Mouse (Mus musculus): ENCODE measurements around the gene Tcl1b5.
"Not testable (repeated sequence)": the region's sequence is repeated elsewhere in the genome, so short reads cannot be mapped to it uniquely, and the experiment has no call there.

DNA sequence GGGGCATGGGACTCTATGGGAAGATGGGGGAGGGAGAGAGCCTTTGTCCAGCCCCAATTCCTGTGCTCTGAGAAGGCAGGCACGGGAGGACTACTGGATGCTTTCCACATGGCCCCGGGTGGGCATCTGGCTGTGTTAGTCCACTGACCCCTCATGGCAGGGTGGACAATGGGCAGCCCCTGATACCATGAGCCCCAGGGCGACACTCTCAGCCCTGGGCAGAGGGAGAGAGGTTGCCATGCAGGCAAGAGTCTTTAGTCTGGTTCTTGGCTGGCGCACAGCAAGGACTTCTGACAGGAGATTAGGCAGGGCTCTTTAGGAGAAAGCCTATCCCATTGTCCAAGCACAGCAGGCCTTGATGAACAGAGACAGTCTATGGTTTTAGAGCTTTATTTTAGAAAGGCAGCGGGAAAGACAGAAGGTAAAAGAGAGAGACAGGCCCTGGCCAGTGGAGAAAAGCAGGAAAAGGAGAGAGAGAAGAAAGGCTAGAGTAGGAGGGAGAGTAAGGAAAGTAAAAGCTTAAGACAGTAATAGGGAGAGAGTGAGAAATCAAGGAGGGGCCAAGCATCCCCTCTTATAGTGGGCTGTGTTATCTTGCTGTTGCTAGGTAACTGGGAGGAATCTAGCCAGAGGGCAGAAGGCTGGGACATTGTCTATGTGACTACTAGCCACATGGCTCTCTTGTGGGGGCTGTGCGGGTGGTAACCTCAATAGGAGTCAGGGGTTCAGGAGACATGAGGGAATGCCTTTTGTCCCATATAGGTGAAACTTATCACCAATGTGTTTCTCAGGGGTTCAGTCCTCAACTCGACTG, 23.7 kb downstream of the Tcl1b5 start:
- not testable (repeated sequence) for TF ChIP-seq CTCF (IDR thresholded peaks at IDR 0.05; ENCODE audit: low read depth, low read length); POLR2AphosphoS5 (IDR thresholded peaks at IDR 0.05; ENCODE audit: insufficient replicate concordance, low read depth, low read length); TAL1 (conservative IDR thresholded peaks at IDR 0.05; ENCODE audit: low read depth, low read length)

All from G1E (cell line).